In genomic region chr2:166391176-166391575, GRCm38 (mm10) we compare ENCODE assay signal across 26 mouse cellular contexts.
DNase-seq lines count a peak whose midpoint lies in the region; ATAC-seq lines count a peak whose summit lies in the region.
"Had no signal": no experiment of that assay in that cellular context is flagged by ENCODE, and none has a peak within 500 bp of the region (broad histone marks: within the 10 kb centered on the region; RNA-seq: fewer than 3 reads in every experiment).

No protein-coding gene starts in this region.

- no peak overlapping the region for H3K4me2 ChIP-seq in heart, embryonic 14.5 days (ENCODE audit: low read length)
- no peak overlapping the region for H3K4me2 ChIP-seq in kidney, embryonic 16.5 days (replicated peaks; ENCODE audit: low read depth, low read length)
- H3K4me2 ChIP-seq in embryonic facial prominence, embryonic 12.5 days (replicated peaks) = no peak overlapping the region
- H3K4me2 ChIP-seq: hindbrain, embryonic 12.5 days; liver, embryonic 15.5 days; neural tube, embryonic 13.5 days; stomach, embryonic 15.5 days had no signal

- no peak; the same call in 1 of the 2 replicates for ATAC-seq in heart, embryonic 14.5 days (ENCODE audit: insufficient number of reproducible peaks, insufficient read depth, low FRiP score, low read depth)
- ATAC-seq in kidney, embryonic 16.5 days (ENCODE audit: low FRiP score, low TSS enrichment) = no peak
- ATAC-seq in embryonic facial prominence, embryonic 12.5 days (ENCODE audit: insufficient number of reproducible peaks, insufficient read depth, low FRiP score, low TSS enrichment) = no peak
- ATAC-seq: activated CD4-positive, CD25-positive, alpha-beta regulatory T cell, adult 4 months; forebrain, postnatal 0 days; midbrain, embryonic 16.5 days had no signal

- intact Hi-C loops in heart, postnatal 25 days (cut with DNase I) = no loop called here

- peaks cover 6 to 10% of the 10 kb centered on the region in 2 experiments for H3K4me1 ChIP-seq in heart, embryonic 14.5 days (ENCODE audit: control insufficient read depth in 2 of 2, insufficient read depth in 2 of 2, low read length in 2 of 2)
- H3K4me1 ChIP-seq in kidney, embryonic 16.5 days (ENCODE audit: insufficient read depth, low read length) = peaks cover 9% of the 10 kb centered on the region; the same call in 1 of the 2 replicates
- H3K4me1 ChIP-seq in embryonic facial prominence, embryonic 12.5 days = peaks cover 16% of the 10 kb centered on the region
- H3K4me1 ChIP-seq: liver, embryonic 15.5 days had no signal

- DNase-seq in heart, postnatal 25 days (ENCODE audit: low spot score) = no peak
- no peak for DNase-seq in kidney, adult 11 months
- DNase-seq in brain, adult 2 months (ENCODE audit: low read depth, low spot score) = peak; percentile 28
- DNase-seq in lung, adult 18-20 months = no peak
- DNase-seq: adrenal gland, postnatal 10 days; cerebellum, adult 9-10 months; forebrain, postnatal 0 days; gastrocnemius, postnatal 14 days; heart, adult 18-20 months; kidney, adult 18-20 months; layer of hippocampus, adult 9-11 months; left cerebral cortex, postnatal 4 days; liver; lung, postnatal 4 days; right cerebral cortex, adult 18-20 months; thymus, postnatal 25 days had no signal

- WGBS in heart, embryonic 14.5 days = 13% methylated on average over 5 of the region's 5 CpGs
- WGBS in kidney, embryonic 16.5 days = 45% methylated on average over 5 of the region's 5 CpGs
- WGBS in embryonic facial prominence, embryonic 12.5 days = 20% methylated on average over 5 of the region's 5 CpGs

- H3K27me3 ChIP-seq in heart, embryonic 14.5 days (ENCODE audit: control insufficient read depth, insufficient read depth, low read length) = no peaks in the 10 kb centered on the region
- peaks cover 5% of the 10 kb centered on the region; the same call in 1 of the 2 replicates for H3K27me3 ChIP-seq in kidney, embryonic 16.5 days (ENCODE audit: insufficient read depth, low read length)
- H3K27me3 ChIP-seq in embryonic facial prominence, embryonic 12.5 days = no peaks in the 10 kb centered on the region
- H3K27me3 ChIP-seq: liver, embryonic 15.5 days; stomach, embryonic 15.5 days had no signal

- no peaks in the 10 kb centered on the region for H3K36me3 ChIP-seq in heart, embryonic 14.5 days (ENCODE audit: control insufficient read depth, insufficient read depth, low read length)
- no peaks in the 10 kb centered on the region for H3K36me3 ChIP-seq in kidney, embryonic 16.5 days (ENCODE audit: insufficient read depth, low read length)
- H3K36me3 ChIP-seq in embryonic facial prominence, embryonic 12.5 days = no peaks in the 10 kb centered on the region
- H3K36me3 ChIP-seq: hindbrain, embryonic 12.5 days; liver, embryonic 15.5 days; neural tube, embryonic 13.5 days; stomach, embryonic 15.5 days had no signal

- no peaks in the 10 kb centered on the region for H3K9me3 ChIP-seq in heart, embryonic 14.5 days (ENCODE audit: control insufficient read depth, low read length)
- no peaks in the 10 kb centered on the region for H3K9me3 ChIP-seq in kidney, embryonic 16.5 days (ENCODE audit: low read length)
- no peaks in the 10 kb centered on the region for H3K9me3 ChIP-seq in embryonic facial prominence, embryonic 12.5 days
- H3K9me3 ChIP-seq: hindbrain, embryonic 12.5 days; liver, embryonic 15.5 days; neural tube, embryonic 13.5 days; stomach, embryonic 15.5 days had no signal

- peak overlapping the region; percentile 63 to 71 for H3K27ac ChIP-seq in heart, embryonic 14.5 days (replicated peaks in 1 of 2; ENCODE audit: control insufficient read depth in 1 of 2, insufficient read depth in 1 of 2, low read depth in 2 of 2, low read length in 2 of 2)
- H3K27ac ChIP-seq in kidney, embryonic 16.5 days (ENCODE audit: low read length) = 0 out of 2 replicates have a peak overlapping the region, but pooled peaks have one; percentile 32
- H3K27ac ChIP-seq in embryonic facial prominence, embryonic 12.5 days = 0 out of 2 replicates have a peak overlapping the region, but pooled peaks have one; percentile 36
- H3K27ac ChIP-seq: hindbrain, embryonic 12.5 days; liver, embryonic 15.5 days; stomach, embryonic 15.5 days had no signal

- H3K4me3 ChIP-seq in heart, embryonic 14.5 days (ENCODE audit: control insufficient read depth in 1 of 2, insufficient read depth in 1 of 2, low read depth in 1 of 2, low read length in 2 of 2) = no peak overlapping the region
- H3K4me3 ChIP-seq in kidney, embryonic 16.5 days (ENCODE audit: low read length) = no peak overlapping the region
- no peak overlapping the region for H3K4me3 ChIP-seq in embryonic facial prominence, embryonic 12.5 days
- H3K4me3 ChIP-seq: hindbrain, embryonic 12.5 days; liver, embryonic 15.5 days; myocyte; neural tube, embryonic 13.5 days; stomach, embryonic 15.5 days had no signal

- H3K9ac ChIP-seq in heart, embryonic 14.5 days (ENCODE audit: low read length) = no peak overlapping the region
- H3K9ac ChIP-seq in kidney, embryonic 16.5 days (replicated peaks; ENCODE audit: low read length) = no peak overlapping the region
- no peak overlapping the region; the same call in 1 of the 2 replicates for H3K9ac ChIP-seq in embryonic facial prominence, embryonic 12.5 days
- H3K9ac ChIP-seq: forebrain, postnatal 0 days; hindbrain, embryonic 12.5 days; liver, embryonic 15.5 days; neural tube, embryonic 13.5 days; stomach, embryonic 15.5 days had no signal
